In genomic region chr19:44498936-44499335, GRCm38 (mm10) we compare ENCODE assay signal across 30 mouse cellular contexts. TPM values are rescaled to one million over a fixed set of nuclear protein-coding genes. Genes with fewer than 3 reads are reported as not detected.
DNase-seq lines count a peak whose midpoint lies in the region; ATAC-seq and TF ChIP-seq lines count a peak whose summit lies in the region.
"Had no signal": no experiment of that assay in that cellular context is flagged by ENCODE, and none has a peak within 500 bp of the region (broad histone marks: within the 10 kb centered on the region; RNA-seq: fewer than 3 reads in every experiment).

No protein-coding gene starts in this region.

- peaks cover 55% of the 10 kb centered on the region for H3K27me3 ChIP-seq in forebrain, embryonic 11.5 days (ENCODE audit: control insufficient read depth, insufficient read depth, low read length)
- H3K27me3 ChIP-seq in forebrain, postnatal 0 days (ENCODE audit: insufficient read depth, low read length) = peaks cover 62% of the 10 kb centered on the region
- H3K27me3 ChIP-seq in kidney, embryonic 15.5 days = peaks cover 22% of the 10 kb centered on the region; the same call in 1 of the 2 replicates
- H3K27me3 ChIP-seq in midbrain, embryonic 11.5 days (ENCODE audit: control insufficient read depth, insufficient read depth, low read length) = peaks cover 93% of the 10 kb centered on the region
- H3K27me3 ChIP-seq in midbrain, embryonic 14.5 days (ENCODE audit: control insufficient read depth, insufficient read depth, low read length) = peaks cover 87% of the 10 kb centered on the region

- no peaks in the 10 kb centered on the region for H3K9me3 ChIP-seq in forebrain, embryonic 11.5 days (ENCODE audit: control insufficient read depth, low read length)
- H3K9me3 ChIP-seq in forebrain, postnatal 0 days (ENCODE audit: low read length) = no peaks in the 10 kb centered on the region
- H3K9me3 ChIP-seq in kidney, embryonic 15.5 days (replicated peaks) = no peaks in the 10 kb centered on the region
- H3K9me3 ChIP-seq in midbrain, embryonic 11.5 days (ENCODE audit: control insufficient read depth, low read length) = no peaks in the 10 kb centered on the region
- H3K9me3 ChIP-seq in midbrain, embryonic 14.5 days (ENCODE audit: control insufficient read depth, low read length) = no peaks in the 10 kb centered on the region
- H3K9me3 ChIP-seq: embryonic facial prominence, embryonic 13.5 days; embryonic facial prominence, embryonic 15.5 days had no signal

- H3K4me1 ChIP-seq in forebrain, embryonic 11.5 days (replicated peaks; ENCODE audit: control insufficient read depth, insufficient read depth, low read length) = 0 out of 2 replicates have a peak, but pooled peaks cover 2% of the 10 kb centered on the region
- H3K4me1 ChIP-seq in forebrain, postnatal 0 days (ENCODE audit: insufficient read depth) = no peaks in the 10 kb centered on the region
- peaks cover 30% of the 10 kb centered on the region for H3K4me1 ChIP-seq in kidney, embryonic 15.5 days
- H3K4me1 ChIP-seq in midbrain, embryonic 11.5 days (ENCODE audit: control insufficient read depth, insufficient read depth, low read length) = no peaks in the 10 kb centered on the region; the same call in 1 of the 2 replicates
- no peaks in the 10 kb centered on the region for H3K4me1 ChIP-seq in midbrain, embryonic 14.5 days (ENCODE audit: control insufficient read depth, insufficient read depth, low read length)
- H3K4me1 ChIP-seq: embryonic facial prominence, embryonic 13.5 days; embryonic facial prominence, embryonic 15.5 days had no signal

- H3K36me3 ChIP-seq in forebrain, embryonic 11.5 days (ENCODE audit: control insufficient read depth, insufficient read depth, low read length) = no peaks in the 10 kb centered on the region
- no peaks in the 10 kb centered on the region for H3K36me3 ChIP-seq in forebrain, postnatal 0 days (ENCODE audit: insufficient read depth)
- no peaks in the 10 kb centered on the region for H3K36me3 ChIP-seq in kidney, embryonic 15.5 days
- H3K36me3 ChIP-seq in midbrain, embryonic 11.5 days (ENCODE audit: control insufficient read depth, insufficient read depth, low read length) = no peaks in the 10 kb centered on the region
- H3K36me3 ChIP-seq in midbrain, embryonic 14.5 days (ENCODE audit: control insufficient read depth, insufficient read depth, low read length) = no peaks in the 10 kb centered on the region
- H3K36me3 ChIP-seq: embryonic facial prominence, embryonic 13.5 days; embryonic facial prominence, embryonic 15.5 days had no signal

- no peak for ATAC-seq in forebrain, embryonic 11.5 days (replicated peaks; ENCODE audit: low FRiP score)
- no peak for ATAC-seq in forebrain, postnatal 0 days
- ATAC-seq in kidney, embryonic 15.5 days (replicated peaks; ENCODE audit: low FRiP score) = no peak
- no peak for ATAC-seq in midbrain, embryonic 11.5 days (ENCODE audit: low FRiP score)
- ATAC-seq in midbrain, embryonic 14.5 days (ENCODE audit: low FRiP score, low TSS enrichment) = no peak
- ATAC-seq: forebrain, embryonic 14.5 days had no signal

- peak overlapping the region; percentile 7; the same call in 1 of the 2 replicates for H3K4me3 ChIP-seq in forebrain, embryonic 11.5 days (ENCODE audit: low read depth, low read length)
- H3K4me3 ChIP-seq in forebrain, postnatal 0 days (ENCODE audit: low read depth, low read length) = no peak overlapping the region
- no peak overlapping the region for H3K4me3 ChIP-seq in kidney, embryonic 15.5 days (replicated peaks)
- H3K4me3 ChIP-seq in midbrain, embryonic 11.5 days (ENCODE audit: low read depth, low read length) = no peak overlapping the region
- no peak overlapping the region for H3K4me3 ChIP-seq in midbrain, embryonic 14.5 days (replicated peaks; ENCODE audit: low read depth, low read length)
- H3K4me3 ChIP-seq: embryonic facial prominence, embryonic 13.5 days; embryonic facial prominence, embryonic 15.5 days; erythroblast, embryonic 14.5 days had no signal

- no peak overlapping the region for H3K27ac ChIP-seq in forebrain, embryonic 11.5 days (ENCODE audit: low read depth, low read length)
- H3K27ac ChIP-seq in forebrain, postnatal 0 days (ENCODE audit: low read depth, low read length) = no peak overlapping the region
- H3K27ac ChIP-seq in kidney, embryonic 15.5 days = peak overlapping the region; percentile 66; the same call in 1 of the 2 replicates
- H3K27ac ChIP-seq in midbrain, embryonic 11.5 days (ENCODE audit: low read depth, low read length) = no peak overlapping the region
- H3K27ac ChIP-seq in midbrain, embryonic 14.5 days (replicated peaks; ENCODE audit: low read depth, low read length) = no peak overlapping the region
- H3K27ac ChIP-seq: embryonic facial prominence, embryonic 13.5 days; embryonic facial prominence, embryonic 15.5 days had no signal

- TF ChIP-seq CTCF in forebrain, postnatal 0 days (IDR thresholded peaks at IDR 0.05; ENCODE audit: low read depth) = no peak

- WGBS in forebrain, embryonic 11.5 days = 56% methylated on average over 6 of the region's 6 CpGs
- 50% methylated on average over 6 of the region's 6 CpGs for WGBS in forebrain, postnatal 0 days
- 27% methylated on average over 6 of the region's 6 CpGs for WGBS in kidney, embryonic 15.5 days
- WGBS in midbrain, embryonic 11.5 days = 60% methylated on average over 6 of the region's 6 CpGs
- 67% methylated on average over 6 of the region's 6 CpGs for whole genome bisulfite sequencing in midbrain, embryonic 14.5 days

- peak overlapping the region; percentile 29; the same call in 1 of the 2 replicates for H3K9ac ChIP-seq in forebrain, embryonic 11.5 days (ENCODE audit: low read length)
- H3K9ac ChIP-seq in forebrain, postnatal 0 days = no peak overlapping the region
- H3K9ac ChIP-seq in kidney, embryonic 15.5 days = no peak overlapping the region
- H3K9ac ChIP-seq in midbrain, embryonic 11.5 days (ENCODE audit: low read length) = no peak overlapping the region
- no peak overlapping the region for H3K9ac ChIP-seq in midbrain, embryonic 14.5 days (replicated peaks; ENCODE audit: low read length)
- H3K9ac ChIP-seq: embryonic facial prominence, embryonic 13.5 days; embryonic facial prominence, embryonic 15.5 days had no signal

- DNase-seq in forebrain, embryonic 11.5 days (ENCODE audit: low spot score) = peak; percentile 51
- no peak for DNase-seq in forebrain, postnatal 0 days
- DNase-seq in heart, adult 11 months = peak; percentile 66
- DNase-seq in heart, adult 8-10 months (ENCODE audit: low spot score) = no peak
- DNase-seq in kidney, postnatal 14 days = no peak
- DNase-seq in midbrain, embryonic 11.5 days (ENCODE audit: low spot score, missing footprints) = peak; percentile 85
- no peak for DNase-seq in midbrain, embryonic 14.5 days
- DNase-seq: adrenal gland, adult 2 months; adrenal gland, postnatal 10 days; adrenal gland, postnatal 25 days; cerebellum, adult 11 months; cerebellum, adult 18-20 months; cerebellum, adult 8-10 months; cerebellum, adult 9-11 months; cerebellum, postnatal 14 days; cerebellum, postnatal 36 days; embryo, embryonic 11 days had no signal

- peak overlapping the region; percentile 34 for H3K4me2 ChIP-seq in forebrain, embryonic 11.5 days (ENCODE audit: low read depth, low read length, severe bottlenecking)
- no peak overlapping the region for H3K4me2 ChIP-seq in forebrain, postnatal 0 days (ENCODE audit: low read depth)
- no peak overlapping the region for H3K4me2 ChIP-seq in kidney, embryonic 15.5 days
- no peak overlapping the region for H3K4me2 ChIP-seq in midbrain, embryonic 11.5 days
- H3K4me2 ChIP-seq in midbrain, embryonic 14.5 days (ENCODE audit: low read length) = no peak overlapping the region
- H3K4me2 ChIP-seq: embryonic facial prominence, embryonic 13.5 days; embryonic facial prominence, embryonic 15.5 days had no signal

RNA-seq across cellular contexts. Expression of gene Wnt8b, which starts 5.7 kb away (rescaled TPM):
- polyA plus RNA-seq in forebrain, embryonic 11.5 days (2014; fragmentation: Nextera tagmentation; extraction: Ambion mirVana) = 60.2 and 63.5 TPM in 2 replicates
- 0.54 and 2.1 TPM in 2 replicates for total RNA-seq in forebrain, postnatal 0 days (2014; rRNA removed)
- polyA plus RNA-seq in forebrain, postnatal 0 days (2015; fragmentation: Nextera tagmentation; extraction: Ambion mirVana) = 0.60 and 1.2 TPM in 2 replicates
- total RNA-seq in heart, adult 8-10 months (2022) = under 1 TPM in 1 of 4 experiments, not detected in 3; 0.09 TPM
- polyA plus RNA-seq in kidney, embryonic 15.5 days (2015; fragmentation: Nextera tagmentation; extraction: Ambion mirVana) = 2.6 and 3.4 TPM in 2 replicates
- polyA plus RNA-seq in midbrain, embryonic 11.5 days (2014; fragmentation: Nextera tagmentation; extraction: Ambion mirVana) = 7.9 and 13.9 TPM in 2 replicates
- 0.54 and 1.2 TPM in 2 replicates for polyA plus RNA-seq in midbrain, embryonic 14.5 days (2014; fragmentation: Nextera tagmentation; extraction: Ambion mirVana)
- total RNA-seq: common myeloid progenitor, adult 5-6 weeks; MEL had no signal
- polyA plus RNA-seq: C2C12; embryonic facial prominence, embryonic 15.5 days; erythroblast, embryonic 14.5 days; frontal cortex, adult 2 months had no signal

RNA-seq across cellular contexts. Expression of gene Sec31b, which starts 46.7 kb away (rescaled TPM):
- 0.81 and 0.84 TPM in 2 replicates for polyA plus RNA-seq in forebrain, embryonic 11.5 days (2014; fragmentation: Nextera tagmentation; extraction: Ambion mirVana)
- total RNA-seq in forebrain, postnatal 0 days (2014; rRNA removed) = 0.08 and 0.48 TPM in 2 replicates
- 0.10 and 0.15 TPM in 2 replicates for polyA plus RNA-seq in forebrain, postnatal 0 days (2015; fragmentation: Nextera tagmentation; extraction: Ambion mirVana)
- 10 to 100 TPM in 3 of 4 experiments, 1 to 10 TPM in 1; 9.7 to 14.1 (median 10.7) TPM for total RNA-seq in heart, adult 8-10 months (2022)
- polyA plus RNA-seq in kidney, embryonic 15.5 days (2015; fragmentation: Nextera tagmentation; extraction: Ambion mirVana) = 1.1 and 1.3 TPM in 2 replicates
- 0.18 and 0.25 TPM in 2 replicates for polyA plus RNA-seq in midbrain, embryonic 11.5 days (2014; fragmentation: Nextera tagmentation; extraction: Ambion mirVana)
- polyA plus RNA-seq in midbrain, embryonic 14.5 days (2014; fragmentation: Nextera tagmentation; extraction: Ambion mirVana) = 0.05 and 0.12 TPM in 2 replicates
- polyA plus RNA-seq: erythroblast, embryonic 14.5 days had no signal

RNA-seq across cellular contexts. Expression of gene Gm20538, which starts 53.7 kb away (rescaled TPM):
- not detected in 2 replicates for polyA plus RNA-seq in forebrain, embryonic 11.5 days (2014; fragmentation: Nextera tagmentation; extraction: Ambion mirVana)
- not detected in 2 replicates for total RNA-seq in forebrain, postnatal 0 days (2014; rRNA removed)
- polyA plus RNA-seq in forebrain, postnatal 0 days (2015; fragmentation: Nextera tagmentation; extraction: Ambion mirVana) = not detected in 2 replicates
- not detected for total RNA-seq in heart, adult 8-10 months (2022)
- polyA plus RNA-seq in kidney, embryonic 15.5 days (2015; fragmentation: Nextera tagmentation; extraction: Ambion mirVana) = not detected in 2 replicates
- not detected in 2 replicates for polyA plus RNA-seq in midbrain, embryonic 11.5 days (2014; fragmentation: Nextera tagmentation; extraction: Ambion mirVana)
- not detected in 2 replicates for polyA plus RNA-seq in midbrain, embryonic 14.5 days (2014; fragmentation: Nextera tagmentation; extraction: Ambion mirVana)
- total RNA-seq: adrenal gland, adult 2 months; adrenal gland, postnatal 10 days; adrenal gland, postnatal 25 days; adrenal gland, postnatal 4 days; common myeloid progenitor, adult 5-6 weeks; ES-E14; MEL had no signal
- polyA plus RNA-seq: adrenal gland, adult 2 months; brain, embryonic 14.5 days; C2C12; embryonic facial prominence, embryonic 11.5 days; embryonic facial prominence, embryonic 13.5 days; erythroblast, embryonic 14.5 days; forebrain, embryonic 14.5 days; frontal cortex, adult 2 months had no signal

RNA-seq across cellular contexts. Expression of gene Ndufb8, which starts 56.3 kb away (rescaled TPM):
- polyA plus RNA-seq in forebrain, embryonic 11.5 days (2014; fragmentation: Nextera tagmentation; extraction: Ambion mirVana) = 424 and 454 TPM in 2 replicates
- total RNA-seq in forebrain, postnatal 0 days (2014; rRNA removed) = 275 and 424 TPM in 2 replicates
- 691 and 823 TPM in 2 replicates for polyA plus RNA-seq in forebrain, postnatal 0 days (2015; fragmentation: Nextera tagmentation; extraction: Ambion mirVana)
- 1,000 to 10,000 TPM; 2,001 to 2,142 (median 2,069) TPM for total RNA-seq in heart, adult 8-10 months (2022)
- 599 and 609 TPM in 2 replicates for polyA plus RNA-seq in kidney, embryonic 15.5 days (2015; fragmentation: Nextera tagmentation; extraction: Ambion mirVana)
- polyA plus RNA-seq in midbrain, embryonic 11.5 days (2014; fragmentation: Nextera tagmentation; extraction: Ambion mirVana) = 443 and 490 TPM in 2 replicates
- 566 and 729 TPM in 2 replicates for polyA plus RNA-seq in midbrain, embryonic 14.5 days (2014; fragmentation: Nextera tagmentation; extraction: Ambion mirVana)

Comparison
In these comparisons a context has a peak if more than half of its experiments do, and no peak if none do; other contexts are left out.
1. DNase-seq: peak in forebrain, embryonic 11.5 days (single experiment), heart, adult 11 months (single experiment) and midbrain, embryonic 11.5 days (single experiment); none in forebrain, postnatal 0 days (single experiment), heart, adult 8-10 months (single experiment), kidney, postnatal 14 days (single experiment) and midbrain, embryonic 14.5 days (single experiment).